Mouse (Mus musculus) kidney, adult 2 months (tissue): ENCODE measurements at regions not wholly inside any gene's neighbourhood (a gene's known extent, or its start where the extent isn't known, plus 50 kb on each side); places are given as distances from the start of the nearest gene placed in this dataset.

Experiments
- CTCF ChIP-seq: fragments of 200-500 bp; conservative IDR thresholded peaks from 2 replicates; pipeline ENCODE4 v1.5.1; 2011; ENCODE audit warnings: low read depth, mild to moderate bottlenecking, control low read depth, low read length, moderate library complexity, mixed read lengths; ENCODE audit not compliant: insufficient read depth, insufficient read length
- POLR2A ChIP-seq: fragments of 200-500 bp; IDR thresholded peaks from one replicate; pipeline ENCODE4 v1.6.1; 2011; ENCODE audit warnings: low read depth, low read length, control low read depth

- TF ChIP-seq CTCF (no peak), POLR2A (no peak)
Observed at GRCm38 (mm10) chr3:99817965-99818364, 67.2 kb upstream of the Spag17 start.
